Mouse (Mus musculus) intestine, postnatal 0 days (tissue): ENCODE measurements around the gene Slc13a3. TPM values are rescaled to one million over a fixed set of nuclear protein-coding genes. Genes with fewer than 3 reads are reported as not detected.

Source experiments
- ATAC-seq: fragments of 200-750 bp; cut with Nextera tagmentation; 2 replicates; pipeline ENCODE4 v1.8.0; 2017; ENCODE audit warnings: mild to moderate bottlenecking, moderate TSS enrichment, moderate library complexity
- H3K27ac ChIP-seq: fragments of 300-500 bp; sonication (generic); 2 replicates; pipeline ENCODE4 v1.5.1; 2014; ENCODE audit warnings: mild to moderate bottlenecking, low read depth, low read length, moderate library complexity
- H3K27me3 ChIP-seq: fragments of 300-500 bp; sonication (generic); replicated peaks from 2 replicates; pipeline ENCODE4 v1.6.1; 2014; ENCODE audit warnings: low read length, mixed read lengths; ENCODE audit not compliant: control insufficient read depth, insufficient read depth
- H3K36me3 ChIP-seq: fragments of 300-500 bp; sonication (generic); 2 replicates; pipeline ENCODE4 v1.6.1; 2014; ENCODE audit warnings: mild to moderate bottlenecking, moderate library complexity; ENCODE audit not compliant: control insufficient read depth, insufficient read depth
- H3K4me1 ChIP-seq: fragments of 300-500 bp; sonication (generic); replicated peaks from 2 replicates; pipeline ENCODE4 v1.6.1; 2014; ENCODE audit warnings: antibody characterized with exemption, low read length, mixed read lengths; ENCODE audit not compliant: control insufficient read depth, insufficient read depth
- H3K4me2 ChIP-seq: fragments of 300-500 bp; sonication (generic); replicated peaks from 2 replicates; pipeline ENCODE4 v1.6.1; 2014; ENCODE audit warnings: low read depth, mild to moderate bottlenecking, moderate library complexity
- H3K4me3 ChIP-seq: fragments of 300-500 bp; sonication (generic); 2 replicates; pipeline ENCODE4 v1.5.1; 2014; ENCODE audit warnings: low read depth, low read length
- H3K9ac ChIP-seq: fragments of 300-500 bp; sonication (generic); 2 replicates; pipeline ENCODE4 v1.6.1; 2014; ENCODE audit warnings: mild to moderate bottlenecking, low read depth, low read length
- H3K9me3 ChIP-seq: fragments of 300-500 bp; sonication (generic); 2 replicates; pipeline ENCODE4 v1.6.1; 2016; ENCODE audit warnings: mixed run types; ENCODE audit not compliant: control insufficient read depth
- CTCF ChIP-seq: sonication (generic); IDR thresholded peaks from 2 replicates; pipeline ENCODE4 v1.5.1; 2016; ENCODE audit warnings: low read depth, mild to moderate bottlenecking, control low read depth, antibody characterized with exemption, moderate library complexity
- WGBS: fragments of 180-500 bp; shearing (Covaris S2); extraction: QIAGEN DNeasy Blood & Tissue Kit; methylation state at CpG from one replicate; pipeline ENCODE4 v1.1.7; 2014; 5-methylcytosine and 5-hydroxymethylcytosine counted together
- polyA plus RNA-seq: library from polyadenylated mRNA; unstranded; fragments of >200 nt; fragmentation: Nextera tagmentation; extraction: Ambion mirVana; gene quantifications from 2 replicates; pipeline ENCODE4 v1.2.1, GENCODE M21; 2015

Gene Slc13a3
- polyA plus RNA-seq, 1 experiment from 2014 or later: not detected

GRCm38 (mm10) chr2:165407700-165408301 is 65.2 kb downstream of the Slc13a3 start:
- no peaks in the 10 kb centered on the region for H3K27me3 ChIP-seq
- no peak overlapping the region for H3K27ac ChIP-seq
- no peaks in the 10 kb centered on the region for H3K4me1 ChIP-seq
- H3K9me3 ChIP-seq: no peaks in the 10 kb centered on the region
- H3K4me2 ChIP-seq: no peak overlapping the region
- TF ChIP-seq CTCF: peak; percentile 77
- ATAC-seq: no peak
- no peak overlapping the region for H3K9ac ChIP-seq
- 43% methylated on average over 10 of the region's 10 CpGs for WGBS
- H3K4me3 ChIP-seq: no peak overlapping the region
- no peaks in the 10 kb centered on the region for H3K36me3 ChIP-seq

- peak overlapping the region; percentile 21; the same call in 1 of the 2 replicates for H3K27ac ChIP-seq
- no peak overlapping the region for H3K4me2 ChIP-seq
Measured at GRCm38 (mm10) chr2:165405351-165405750, 67.7 kb downstream of the Slc13a3 start.

GRCm38 (mm10) chr2:165404951-165405350 is 68.1 kb downstream of the Slc13a3 start:
- 18% methylated on average over 9 of the region's 9 CpGs for WGBS
- no peak for TF ChIP-seq CTCF
- no peak; the same call in 1 of the 2 replicates for ATAC-seq

More at GRCm38 (mm10) chr2:165405351-165405750, 67.7 kb downstream of the Slc13a3 start:
- 24% methylated on average over 6 of the region's 6 CpGs for WGBS
- peak; percentile 32; the same call in 1 of the 2 replicates for ATAC-seq
- H3K4me1 ChIP-seq: no peaks in the 10 kb centered on the region
- no peaks in the 10 kb centered on the region for H3K27me3 ChIP-seq
- TF ChIP-seq CTCF: no peak
- no peak overlapping the region for H3K4me3 ChIP-seq
- no peaks in the 10 kb centered on the region for H3K36me3 ChIP-seq
- no peaks in the 10 kb centered on the region for H3K9me3 ChIP-seq
- H3K9ac ChIP-seq: no peak overlapping the region

GRCm38 (mm10) chr2:165398164-165398785 is 74.8 kb downstream of the Slc13a3 start:
- no peaks in the 10 kb centered on the region for H3K36me3 ChIP-seq
- no peak overlapping the region for H3K9ac ChIP-seq
- no peak overlapping the region for H3K27ac ChIP-seq
- no peak for TF ChIP-seq CTCF
- 71% methylated on average over 15 of the region's 15 CpGs for WGBS
- no peaks in the 10 kb centered on the region for H3K9me3 ChIP-seq
- H3K4me1 ChIP-seq: no peaks in the 10 kb centered on the region
- H3K4me3 ChIP-seq: no peak overlapping the region
- no peak for ATAC-seq
- H3K4me2 ChIP-seq: no peak overlapping the region
- H3K27me3 ChIP-seq: no peaks in the 10 kb centered on the region

More at GRCm38 (mm10) chr2:165404951-165405350, 68.1 kb downstream of the Slc13a3 start:
- Histone ChIP-seq H3K27ac (0 out of 2 replicates have a peak overlapping the region, but pooled peaks have one; percentile 21), H3K36me3 (no peaks in the 10 kb centered on the region), H3K27me3 (no peaks in the 10 kb centered on the region), H3K9ac (no peak overlapping the region), H3K4me2 (no peak overlapping the region), H3K9me3 (no peaks in the 10 kb centered on the region), H3K4me1 (no peaks in the 10 kb centered on the region), H3K4me3 (no peak overlapping the region)

GRCm38 (mm10) chr2:165397502-165398163 is 75.4 kb downstream of the Slc13a3 start:
- Histone ChIP-seq H3K9ac (no peak overlapping the region), H3K36me3 (no peaks in the 10 kb centered on the region), H3K4me1 (no peaks in the 10 kb centered on the region), H3K4me2 (no peak overlapping the region), H3K27me3 (no peaks in the 10 kb centered on the region), H3K27ac (no peak overlapping the region), H3K9me3 (no peaks in the 10 kb centered on the region), H3K4me3 (no peak overlapping the region)
- 79% methylated on average over 23 of the region's 23 CpGs for WGBS
- ATAC-seq: no peak
- no peak for TF ChIP-seq CTCF

- no peak overlapping the region for H3K9ac ChIP-seq
- TF ChIP-seq CTCF: no peak
- H3K9me3 ChIP-seq: no peaks in the 10 kb centered on the region
- no peaks in the 10 kb centered on the region for H3K27me3 ChIP-seq
- H3K4me1 ChIP-seq: no peaks in the 10 kb centered on the region
- 43% methylated on average over 20 of the region's 20 CpGs for WGBS
- H3K4me3 ChIP-seq: no peak overlapping the region
- H3K27ac ChIP-seq: no peak overlapping the region
- no peak for ATAC-seq
- no peak overlapping the region for H3K4me2 ChIP-seq
- H3K36me3 ChIP-seq: no peaks in the 10 kb centered on the region
Measured at GRCm38 (mm10) chr2:165396831-165397501, 76.1 kb downstream of the Slc13a3 start.
